Mouse (Mus musculus) layer of hippocampus, adult 18-20 months (tissue): ENCODE measurements around the gene Armc2. TPM values are rescaled to one million over a fixed set of nuclear protein-coding genes. Genes with fewer than 3 reads are reported as not detected.

Experiments
- DNase-seq, 2 experiments: peaks; one replicate each; pipeline ENCODE4 v3.0.0; 2022; ENCODE audit warnings: low spot score in 2 of 2
- total RNA-seq, 2 experiments: library from RNA; stranded (reverse); gene quantifications; 2 replicates each; pipeline ENCODE4 v1.2.3; 2021

The Armc2 gene
- total RNA-seq, 2 experiments from 2014 or later, result 10.4 to 10.6 TPM

DNA sequence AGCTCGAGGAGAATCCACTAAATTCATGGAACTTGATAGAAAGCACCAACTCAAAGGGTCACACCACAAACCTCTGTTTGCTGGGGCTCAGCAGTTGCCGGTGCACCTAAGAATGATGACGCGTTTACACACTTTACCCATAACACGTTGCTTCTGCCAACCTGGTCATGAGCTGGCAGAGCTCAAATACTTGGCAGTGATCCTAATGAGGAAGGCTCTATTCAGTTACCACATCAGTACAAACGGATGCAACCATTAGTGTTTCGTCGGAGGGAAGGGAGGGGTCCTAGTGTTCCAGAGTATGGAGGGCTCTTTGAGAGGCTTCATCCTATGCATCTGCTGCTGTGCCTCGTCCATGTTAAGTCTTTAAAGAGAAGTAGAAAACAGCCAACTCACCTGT, 3.3 kb upstream of the Armc2 start:
- DNase-seq, result no peak

DNA sequence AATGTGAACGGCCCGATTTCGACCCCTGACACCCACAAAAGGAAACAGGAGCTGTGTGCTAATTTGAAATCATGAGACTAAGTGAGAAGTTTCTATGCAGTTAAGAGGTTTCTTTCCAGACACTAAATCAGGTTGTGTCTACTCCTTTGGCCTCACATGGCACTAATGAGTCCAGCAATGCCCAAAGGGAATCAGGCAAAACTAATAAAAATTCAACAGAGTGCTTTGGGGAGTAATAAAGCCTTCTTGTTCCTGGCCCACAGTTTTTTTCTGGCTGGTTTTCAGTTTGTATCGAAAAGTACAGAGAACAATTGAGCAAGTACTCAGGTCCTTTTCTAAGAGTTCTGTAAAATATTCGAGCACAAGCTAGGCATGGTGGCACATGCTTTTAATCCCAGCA, 4.2 kb downstream of the Armc2 start:
- peak in 1 of 2 experiments; percentile 22 for DNase-seq

DNA sequence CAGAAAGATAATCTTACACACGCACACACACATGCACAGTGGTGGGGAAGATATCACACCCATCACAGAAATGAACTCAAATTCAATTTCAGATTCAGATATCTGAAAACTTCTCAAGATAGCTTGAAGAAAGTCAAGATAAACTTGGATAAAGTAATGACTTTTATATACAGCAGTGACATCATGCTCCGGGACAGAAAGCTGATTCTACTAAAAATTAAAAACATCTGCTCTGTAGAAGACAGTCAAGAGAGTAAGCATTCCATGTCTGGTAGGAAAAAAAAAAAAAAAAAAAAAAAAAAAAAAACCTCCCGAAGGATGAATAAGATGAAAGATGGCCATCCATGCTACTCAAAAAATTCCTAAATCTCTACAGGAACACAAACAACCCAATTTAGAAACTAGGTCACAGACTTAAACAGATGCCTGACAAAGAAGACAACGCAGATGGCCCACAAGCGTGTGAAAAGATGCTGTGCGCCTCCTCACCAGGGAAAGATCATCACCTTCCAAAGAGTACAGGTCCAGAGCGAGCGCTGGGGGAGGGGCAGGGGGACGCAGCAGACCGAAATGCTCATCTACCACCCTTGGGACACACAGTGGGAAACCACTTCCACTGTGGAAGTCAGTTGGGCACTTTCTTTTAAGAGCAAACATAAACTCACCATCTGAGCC, 7.3 kb downstream of the Armc2 start:
- DNase-seq, result peak in 1 of 2 experiments; percentile 21

DNA sequence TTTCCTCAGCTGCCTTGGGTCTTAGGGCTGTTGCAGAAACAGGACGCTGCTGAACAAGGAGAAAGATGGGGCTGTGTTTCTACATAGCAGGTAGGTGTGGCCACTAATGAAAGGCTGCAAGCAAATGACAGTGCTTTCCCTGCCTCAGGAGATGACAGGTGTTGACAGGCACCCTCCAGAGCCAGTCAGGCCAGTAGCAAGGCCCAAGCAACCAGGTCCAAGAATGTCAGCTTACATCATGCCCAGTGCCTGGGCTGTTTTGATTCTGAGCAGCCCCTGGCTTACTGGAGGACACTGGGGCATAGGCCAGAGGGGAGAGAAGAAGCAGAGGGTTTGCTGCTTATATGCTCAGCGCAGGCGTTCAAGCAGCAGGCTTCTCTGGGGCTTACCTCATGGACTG, 13.0 kb downstream of the Armc2 start:
- no peak for DNase-seq

DNA sequence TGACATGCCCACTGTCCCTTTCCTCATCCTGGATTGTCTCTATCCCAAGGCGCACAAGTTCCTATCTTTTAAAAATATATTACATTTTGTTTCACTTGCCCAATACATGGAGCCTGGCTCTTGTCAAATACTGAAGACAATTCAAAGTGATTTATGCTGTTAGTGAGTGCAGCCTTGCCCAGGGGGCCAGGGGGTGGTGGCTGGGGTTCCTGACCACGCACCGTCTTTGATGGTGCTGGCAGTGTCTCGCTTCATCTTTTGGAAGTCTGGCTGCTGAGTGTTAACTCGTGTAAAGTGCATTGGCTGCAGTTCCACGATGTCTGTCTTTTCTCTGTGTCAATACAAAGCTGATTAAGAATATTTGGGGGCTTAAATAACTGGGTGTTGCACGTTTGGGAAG, 13.6 kb downstream of the Armc2 start:
- DNase-seq, result no peak

DNA sequence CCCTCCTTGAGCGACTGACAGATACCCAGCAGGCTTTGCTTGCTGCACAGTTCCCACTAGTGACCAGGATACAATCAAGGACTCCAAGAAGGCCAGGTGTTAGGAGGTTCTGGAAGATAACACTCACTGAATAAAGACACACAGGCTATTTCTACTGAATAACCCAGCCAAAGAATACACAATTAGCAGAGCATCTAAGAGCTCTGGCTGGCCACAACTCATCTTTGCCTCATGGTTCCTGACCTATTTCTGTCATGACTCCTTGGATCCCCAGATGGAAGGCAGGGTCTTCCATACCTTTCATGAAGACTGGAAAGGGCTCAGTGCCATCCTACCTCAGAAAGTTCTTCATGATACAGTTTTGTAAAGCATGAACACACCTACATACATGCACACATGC, 14.2 kb downstream of the Armc2 start:
- DNase-seq, result no peak

DNA sequence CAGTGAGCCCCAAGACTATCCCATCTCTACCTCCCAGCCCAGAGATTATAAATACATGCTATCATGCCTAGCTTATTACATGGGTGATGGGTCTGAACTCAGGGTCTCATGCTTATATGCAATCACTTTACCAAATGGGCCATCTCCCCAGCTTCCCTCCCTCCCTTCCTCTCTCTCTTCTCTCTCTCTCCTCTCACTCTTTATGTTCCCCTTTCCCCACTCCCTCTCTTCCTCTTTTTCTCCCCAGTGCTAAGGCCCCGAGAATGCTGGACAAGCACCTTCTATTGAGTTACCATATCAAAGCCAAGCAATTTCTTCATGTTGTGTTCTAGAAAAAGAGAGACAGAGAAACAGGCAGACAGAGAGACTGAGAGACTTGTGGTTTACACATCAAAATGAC, 14.7 kb downstream of the Armc2 start:
- DNase-seq, result no peak

DNA sequence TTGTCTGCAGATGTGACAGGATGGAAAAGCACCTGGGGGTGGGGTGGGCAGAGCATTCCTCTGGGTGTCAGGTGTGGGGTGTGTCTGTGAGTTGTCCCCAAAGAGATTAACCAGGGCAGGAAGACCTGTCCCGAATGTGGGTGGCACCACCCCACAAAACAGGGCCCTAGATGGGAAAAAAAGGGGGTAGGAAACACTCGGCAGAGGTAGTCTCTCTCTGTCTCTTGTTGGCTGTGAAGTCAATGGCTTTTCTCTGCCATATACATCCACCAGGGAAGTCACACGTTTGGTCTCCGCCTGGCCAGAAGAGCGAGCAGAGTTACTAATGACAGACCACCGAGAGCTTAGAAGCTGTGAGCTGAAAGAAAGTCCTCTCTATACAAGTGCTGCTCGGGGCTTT, 15.8 kb downstream of the Armc2 start:
- DNase-seq, result no peak

DNA sequence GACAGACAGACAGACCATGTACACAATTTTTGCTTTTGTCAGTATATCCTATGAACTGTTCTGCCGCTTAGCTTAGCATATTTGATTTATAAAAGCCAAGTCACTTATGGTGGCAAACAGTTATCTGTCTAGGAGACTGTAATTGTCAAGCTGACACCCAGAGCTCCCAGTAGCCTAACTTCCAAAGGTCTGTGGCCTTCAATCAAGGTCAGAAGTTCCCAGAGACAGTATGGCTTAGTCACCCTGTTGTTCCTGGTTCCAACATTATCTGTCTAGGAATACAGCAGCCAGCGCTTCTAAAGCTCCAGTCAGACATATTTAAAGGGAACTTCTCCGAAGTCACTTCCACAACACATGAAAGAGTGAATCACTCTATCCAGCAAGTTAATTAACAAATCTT, 17.0 kb downstream of the Armc2 start:
- DNase-seq, result no peak

DNA sequence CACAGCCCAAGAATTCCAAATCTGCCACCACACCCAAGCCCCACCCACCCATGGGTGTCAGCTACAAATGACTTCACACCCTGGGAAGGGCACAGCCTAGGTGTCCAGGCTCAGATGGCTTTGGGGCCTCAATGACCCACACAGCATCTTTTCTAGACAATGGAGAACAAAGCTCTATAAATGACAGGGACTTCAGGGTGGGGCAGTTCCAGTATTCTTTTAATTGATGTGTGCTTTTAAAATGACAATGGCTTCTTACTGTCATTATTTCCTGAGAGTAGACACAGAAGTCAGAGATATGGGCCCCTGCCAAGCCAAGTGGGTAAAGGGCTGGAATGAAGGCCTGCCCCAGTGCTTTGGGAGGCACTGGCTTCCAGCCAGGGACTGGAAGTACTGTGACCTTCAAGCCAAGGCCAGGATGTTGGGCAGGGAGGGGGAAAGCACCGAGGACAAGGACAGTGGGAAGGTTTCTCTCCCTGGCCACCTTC, 20.5 kb downstream of the Armc2 start:
- no peak for DNase-seq

DNA sequence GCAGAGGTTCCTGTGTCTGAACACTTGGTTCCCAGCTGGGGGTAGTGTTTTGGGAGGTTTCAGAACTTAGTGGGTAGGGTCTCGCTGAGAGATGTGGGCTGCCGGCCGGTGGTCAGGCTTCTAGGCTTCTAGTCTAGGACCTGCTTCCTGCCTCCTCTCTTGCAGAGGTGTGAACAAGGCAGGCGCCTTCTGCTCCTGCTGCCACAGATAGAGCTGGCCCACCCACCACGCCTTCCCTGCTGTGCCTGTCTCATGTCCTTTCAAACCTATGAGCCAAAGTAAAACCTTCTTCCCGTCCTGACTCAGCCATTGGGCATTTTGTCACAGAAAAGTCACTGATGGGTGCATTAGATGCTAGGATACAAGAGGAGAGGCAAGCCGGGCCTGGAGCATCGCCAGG, 22.1 kb downstream of the Armc2 start:
- no peak for DNase-seq

DNA sequence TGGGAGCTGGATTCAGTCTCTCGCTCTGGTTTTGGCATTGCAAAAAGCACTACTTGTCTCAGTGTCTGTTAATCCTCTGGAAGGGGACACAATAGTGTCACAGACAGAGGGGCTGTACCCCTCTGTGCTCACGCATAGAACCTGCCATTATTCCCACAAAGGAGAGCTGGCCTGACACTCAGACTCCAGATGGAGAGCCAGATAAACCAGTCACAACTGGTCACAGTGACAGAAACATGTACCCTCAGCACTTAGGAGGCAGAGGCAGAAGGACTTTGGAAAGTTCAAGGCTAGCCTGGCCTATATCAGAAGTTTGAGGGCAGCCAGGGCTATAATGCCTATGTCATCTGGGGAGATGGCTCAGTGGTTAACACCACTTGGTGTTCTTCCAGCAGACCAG, 23.2 kb downstream of the Armc2 start:
- DNase-seq, result no peak

DNA sequence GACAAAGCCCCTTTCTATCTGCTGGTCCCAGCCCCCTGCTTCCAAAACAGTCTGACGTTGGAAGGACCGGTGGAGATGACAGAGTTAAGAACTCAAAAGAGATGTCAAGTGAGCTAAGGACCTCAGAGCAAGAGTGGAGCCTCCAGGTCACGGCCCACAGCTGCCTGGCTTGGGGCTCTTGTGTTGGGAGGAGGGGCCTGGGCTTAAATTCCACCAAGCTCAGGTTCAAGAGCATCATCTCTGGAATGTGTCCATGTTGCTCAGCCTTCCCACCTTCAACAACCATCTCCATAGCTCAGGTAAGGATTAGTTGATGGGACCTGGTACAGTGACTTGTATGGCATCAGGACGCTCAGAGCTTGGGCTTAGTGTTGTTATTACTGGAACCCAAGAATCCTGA, 23.7 kb downstream of the Armc2 start:
- no peak for DNase-seq

DNA sequence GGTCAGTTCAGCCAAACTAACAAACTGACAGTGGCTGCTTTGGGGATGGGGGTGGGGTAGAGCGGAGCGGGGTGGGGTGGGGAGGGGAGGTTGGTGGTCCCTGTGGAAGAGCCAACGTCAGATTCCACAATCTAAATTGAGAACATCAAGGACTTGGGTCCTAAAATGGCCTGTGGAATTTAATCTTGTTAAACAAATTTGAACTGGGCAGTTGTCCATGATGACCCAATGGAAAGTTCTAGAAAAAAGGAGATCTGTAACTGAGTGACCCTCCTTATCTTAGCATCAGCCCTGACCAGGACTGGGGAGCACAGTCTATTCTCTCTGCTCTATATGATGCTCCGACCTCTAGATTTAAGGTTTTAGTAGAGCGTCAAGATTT, 26.2 kb downstream of the Armc2 start:
- no peak for DNase-seq

DNA sequence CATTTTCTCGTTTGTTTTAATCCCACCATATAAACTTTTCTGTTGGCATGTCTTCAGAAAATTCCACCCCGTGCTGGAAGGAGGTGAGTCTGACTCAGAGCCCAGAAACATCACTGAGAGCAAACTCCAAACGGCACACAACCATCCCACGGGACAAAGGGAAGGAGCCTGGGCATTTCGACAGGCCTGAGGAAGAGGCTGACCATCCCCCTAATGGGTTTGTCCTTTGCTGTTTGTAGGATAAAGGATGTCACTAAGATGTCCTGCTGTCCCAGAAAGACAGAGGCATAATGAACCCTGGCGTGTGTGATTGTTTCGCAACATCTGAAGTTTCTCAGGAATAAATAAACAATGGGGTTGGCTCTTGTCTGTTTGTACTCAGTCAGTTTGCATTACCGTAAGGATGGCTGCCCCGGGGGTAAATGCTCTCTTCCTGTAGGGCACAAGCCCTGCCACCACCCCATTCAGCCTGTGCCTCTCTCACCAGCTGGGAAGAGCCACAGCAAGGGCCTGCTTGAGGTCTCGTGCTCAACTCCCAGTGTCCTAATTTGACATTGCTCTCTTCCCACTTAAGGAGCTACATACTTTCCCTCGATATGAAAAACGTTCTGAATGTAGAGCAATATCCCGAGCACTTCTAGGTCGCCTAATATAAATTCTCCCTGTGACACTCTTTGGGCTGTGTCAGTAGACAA, 26.7 kb downstream of the Armc2 start:
- no peak for DNase-seq

DNA sequence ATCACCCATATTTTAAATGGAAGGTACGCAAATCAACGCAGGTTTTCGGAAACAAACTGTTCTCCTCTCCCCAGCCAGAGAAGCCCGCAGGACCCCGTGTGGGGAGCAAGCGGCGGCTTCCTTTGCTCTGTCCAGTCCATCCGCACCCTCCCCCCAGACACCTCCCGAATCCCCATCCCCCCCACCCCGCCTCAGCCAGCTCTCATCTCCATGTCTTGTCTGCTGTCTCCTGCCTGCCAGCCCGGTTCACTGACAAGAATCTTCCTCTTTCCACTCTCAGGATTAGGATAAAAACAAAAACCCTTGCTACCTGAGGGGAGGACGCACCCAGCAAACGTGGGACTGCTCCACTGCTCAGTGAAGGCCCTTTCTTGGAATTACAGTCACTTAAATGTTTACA, 27.3 kb downstream of the Armc2 start:
- no peak for DNase-seq

DNA sequence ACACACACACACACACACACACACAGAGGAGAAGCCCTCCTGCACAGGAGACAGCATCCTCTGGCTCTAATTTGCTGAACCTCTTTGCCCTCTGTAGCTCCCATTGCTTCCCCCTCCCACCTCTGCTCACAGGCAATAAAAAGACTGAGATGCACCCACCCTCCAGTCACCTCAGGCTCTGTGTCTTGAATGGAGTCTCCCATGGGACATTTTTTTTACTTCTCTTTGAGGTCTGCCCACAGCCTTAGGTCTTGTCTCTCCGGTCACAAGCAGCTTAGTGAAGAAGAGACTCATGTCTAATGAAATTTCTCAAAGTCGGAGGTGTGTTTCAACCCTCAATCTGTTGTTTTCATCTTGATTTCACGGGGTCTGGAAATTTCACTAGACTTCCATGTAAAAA, 29.3 kb downstream of the Armc2 start:
- DNase-seq, result no peak

DNA sequence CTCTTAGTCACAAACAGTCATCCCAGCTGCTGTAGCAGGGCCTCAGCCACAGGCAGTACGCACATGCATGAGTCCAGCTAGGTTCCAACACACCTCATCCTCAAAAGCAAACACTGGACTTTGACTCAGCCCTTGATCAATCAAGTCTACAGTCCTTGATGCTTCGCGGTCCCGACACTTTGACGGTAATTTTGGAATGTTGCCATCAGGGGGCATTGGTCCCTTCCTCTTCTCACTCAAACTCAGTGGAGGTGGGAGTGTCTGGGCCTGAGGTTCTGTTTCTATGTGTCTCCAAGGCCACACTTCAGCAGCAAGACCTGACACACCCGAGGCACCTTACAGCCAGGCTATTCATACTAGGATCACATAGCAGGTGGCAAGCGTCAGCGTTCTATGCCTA, 32.1 kb downstream of the Armc2 start:
- DNase-seq, result no peak

DNA sequence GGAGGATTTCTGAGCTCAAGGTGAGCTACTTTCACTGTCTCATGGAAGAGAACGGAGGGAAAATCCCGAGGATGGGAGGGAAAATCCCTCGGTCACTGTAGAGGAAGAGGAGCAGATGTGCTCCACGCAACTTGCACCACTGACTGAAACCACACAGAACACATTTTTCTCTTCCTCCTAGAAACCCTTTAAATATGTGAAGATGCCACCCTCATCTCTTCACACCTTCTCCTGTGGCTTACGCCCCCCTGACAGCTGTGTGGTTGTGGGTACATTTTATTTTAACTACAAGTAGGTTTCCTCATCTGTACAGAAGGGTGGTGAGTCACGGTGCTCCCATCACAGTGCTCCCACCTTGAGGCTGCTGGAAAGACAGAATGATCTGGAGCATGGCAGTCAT, 34.0 kb downstream of the Armc2 start:
- DNase-seq, result no peak

DNA sequence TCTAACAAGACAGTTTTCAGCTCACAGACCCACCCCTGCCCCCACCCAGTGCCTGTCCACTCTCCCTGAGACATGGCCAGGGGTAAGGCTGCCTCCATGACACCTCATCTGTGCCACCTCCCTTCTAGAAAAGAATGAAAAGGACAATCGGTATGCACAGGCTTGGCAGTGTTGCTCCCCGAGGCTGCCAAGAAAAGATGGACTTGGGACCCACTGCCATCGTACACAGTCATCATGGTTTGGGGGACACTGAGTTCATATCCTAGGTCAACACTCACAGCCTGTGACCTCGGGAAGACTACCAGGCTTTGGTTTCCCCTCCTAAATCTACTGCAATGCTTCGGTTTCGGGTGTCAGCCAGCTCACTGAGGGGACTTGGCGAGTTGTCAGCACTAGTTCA, 35.4 kb downstream of the Armc2 start:
- DNase-seq, result no peak

DNA sequence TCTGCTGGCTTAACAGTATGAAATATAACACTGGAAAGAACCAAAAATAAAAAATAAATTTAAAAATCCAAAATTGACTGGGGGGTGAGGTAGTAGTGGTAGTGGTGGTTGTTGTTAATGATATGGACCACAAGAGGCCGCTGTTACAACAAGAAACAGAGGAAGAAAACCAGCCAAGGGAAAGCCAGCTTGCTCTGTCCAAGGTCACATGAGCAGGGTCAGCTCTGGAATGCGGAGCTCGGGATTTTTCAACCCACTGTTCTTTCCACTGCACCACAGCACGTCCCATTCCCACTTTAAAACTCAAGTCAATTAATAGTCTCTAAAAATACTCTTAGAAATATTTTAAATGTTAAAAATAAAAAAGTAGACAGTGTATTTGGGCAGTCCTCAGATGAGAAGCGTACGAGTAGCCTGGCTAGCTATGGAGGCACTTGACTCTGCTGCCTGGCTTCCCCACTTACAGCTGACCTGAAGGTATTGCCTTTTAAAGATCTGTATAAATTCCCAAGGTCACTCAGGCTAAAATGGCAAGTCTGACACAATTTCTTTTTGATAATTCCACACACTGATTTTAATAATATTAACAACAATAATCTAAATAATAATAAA, 37.4 kb downstream of the Armc2 start:
- DNase-seq, result peak; percentile 42 to 82

DNA sequence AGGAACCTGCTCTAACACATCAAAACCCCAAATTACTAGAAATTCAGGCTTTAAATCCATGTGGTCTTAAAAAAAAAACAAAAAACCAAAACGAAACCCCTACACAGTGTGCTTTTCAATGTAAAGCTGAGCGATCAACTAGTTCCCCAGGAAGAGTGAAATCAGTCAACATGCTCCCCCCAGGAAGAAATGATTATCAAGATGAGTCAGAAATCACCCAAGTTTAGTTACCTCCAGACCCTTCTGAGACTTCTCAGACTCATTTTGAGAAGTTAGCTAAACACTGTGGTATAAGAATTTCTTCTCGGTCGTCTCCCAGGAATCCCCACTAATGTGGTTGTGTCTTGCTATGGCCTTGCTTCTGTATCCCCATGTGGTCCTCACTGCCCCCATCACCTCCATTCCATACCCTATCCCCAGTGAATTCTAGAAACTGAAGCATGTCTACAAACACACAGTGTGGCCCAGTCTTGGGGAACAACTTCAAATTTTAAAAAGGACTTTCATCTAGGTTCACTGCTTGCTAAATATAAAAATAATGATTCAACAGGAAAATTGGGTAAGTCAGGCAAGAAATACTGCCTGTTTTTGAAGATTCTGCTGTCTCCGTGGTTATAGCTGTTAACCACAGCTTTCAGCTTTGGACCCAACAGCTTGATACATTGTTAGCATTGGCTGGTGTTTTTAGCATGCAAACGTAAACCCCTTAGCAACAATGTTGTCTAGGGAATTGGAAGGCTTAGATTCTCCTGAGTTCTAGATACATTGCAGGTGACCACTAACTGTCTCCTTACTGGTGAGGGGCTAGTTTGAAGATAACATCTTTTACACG, 39.6 kb downstream of the Armc2 start:
- no peak for DNase-seq
